Mouse (Mus musculus) mature B cell (primary cell): ENCODE data around the gene Adgrg3.
"Not testable (repeated sequence)": the region's sequence is repeated elsewhere in the genome, so short reads cannot be mapped to it uniquely, and the experiment has no call there.

Experiments
- in situ Hi-C: fragments of 300-500 bp; cut with MboI; formaldehyde crosslinking; loops from 2 replicates; pipeline ENCODE4 v1.14.3; 2019

Gene Adgrg3

GRCm38 (mm10) chr8:95024387-95024786 is 6.9 kb downstream of the Adgrg3 start:
- in situ Hi-C loops: no loop called here

- in situ Hi-C loops: no loop called here
Measured at GRCm38 (mm10) chr8:95025421-95025820, 7.9 kb downstream of the Adgrg3 start.

GRCm38 (mm10) chr8:95028391-95028790 is 10.9 kb downstream of the Adgrg3 start:
- in situ Hi-C loops: not testable (repeated sequence)

GRCm38 (mm10) chr8:95037106-95037925 is 19.8 kb downstream of the Adgrg3 start:
- in situ Hi-C loops: no loop called here

- in situ Hi-C loops: no loop called here
Measured at GRCm38 (mm10) chr8:95041883-95042784, 24.6 kb downstream of the Adgrg3 start.

- in situ Hi-C loops: no loop called here
Measured at GRCm38 (mm10) chr8:95044811-95045210, 27.3 kb downstream of the Adgrg3 start.

- in situ Hi-C loops: no loop called here
Measured at GRCm38 (mm10) chr8:95046982-95047381, 29.5 kb downstream of the Adgrg3 start.

GRCm38 (mm10) chr8:95047884-95048680 is 30.6 kb downstream of the Adgrg3 start:
- in situ Hi-C loops: no loop called here

- in situ Hi-C loops: no loop called here
Measured at GRCm38 (mm10) chr8:95049636-95050035, 32.1 kb downstream of the Adgrg3 start.

- in situ Hi-C loops: no loop called here
Measured at GRCm38 (mm10) chr8:95054438-95054837, 36.9 kb downstream of the Adgrg3 start.

GRCm38 (mm10) chr8:95054927-95055510 is 37.5 kb downstream of the Adgrg3 start, which contains the start of gene Drc7:
Gene Drc7 (plus strand): TSS chr8:95055103.
- in situ Hi-C loops: no loop called here

- in situ Hi-C loops: no loop called here
Measured at GRCm38 (mm10) chr8:95056414-95056813, 38.9 kb downstream of the Adgrg3 start.

- in situ Hi-C loops: no loop called here
Measured at GRCm38 (mm10) chr8:95058661-95059060, 41.2 kb downstream of the Adgrg3 start.

GRCm38 (mm10) chr8:95059812-95060533 is 42.5 kb downstream of the Adgrg3 start:
- in situ Hi-C loops: no loop called here

GRCm38 (mm10) chr8:95064531-95064930 is 47.0 kb downstream of the Adgrg3 start:
- in situ Hi-C loops: no loop called here

- in situ Hi-C loops: no loop called here
Measured at GRCm38 (mm10) chr8:95067582-95067981, 50.1 kb downstream of the Adgrg3 start.

- in situ Hi-C loops: no loop called here
Measured at GRCm38 (mm10) chr8:95075504-95075903, 58.0 kb downstream of the Adgrg3 start.

- in situ Hi-C loops: no loop called here
Measured at GRCm38 (mm10) chr8:95076151-95076550, 58.7 kb downstream of the Adgrg3 start.

- in situ Hi-C loops: no loop called here
Measured at GRCm38 (mm10) chr8:95078055-95078454, 60.6 kb downstream of the Adgrg3 start.

GRCm38 (mm10) chr8:95079305-95079704 is 61.8 kb downstream of the Adgrg3 start:
- in situ Hi-C loops: no loop called here
